Mouse (Mus musculus) urinary bladder, postnatal 10 days (tissue): Measurements from ENCODE around the gene Agbl4.

ENCODE experiments used
- DNase-seq: peaks from one replicate; pipeline ENCODE4 v3.0.0; 2022; ENCODE audit warnings: low spot score

Gene Agbl4

GRCm38 (mm10) chr4:111399784-111400183 is 1002.3 kb downstream of the Agbl4 start:
- DNase-seq, result no peak

DNA sequence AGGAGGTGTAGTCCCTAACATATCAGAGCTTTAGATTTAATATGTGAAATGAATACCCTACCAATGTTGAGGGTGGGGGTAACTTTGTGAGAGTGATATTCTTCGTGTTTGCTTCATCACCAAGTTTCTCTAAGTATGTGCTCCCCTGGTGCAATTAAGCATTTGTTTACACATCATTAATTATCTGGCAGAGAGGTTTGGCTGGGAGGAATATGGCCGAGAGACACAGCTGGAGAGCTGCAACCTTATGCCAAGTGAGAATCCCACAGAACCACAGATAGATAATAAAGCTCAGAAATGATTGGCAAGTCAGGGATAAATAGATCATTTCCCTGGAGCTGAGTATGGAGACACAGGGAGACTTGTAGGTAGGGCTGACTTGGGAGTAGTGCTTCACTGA is 1003.2 kb downstream of the Agbl4 start:
- DNase-seq, result no peak

DNA sequence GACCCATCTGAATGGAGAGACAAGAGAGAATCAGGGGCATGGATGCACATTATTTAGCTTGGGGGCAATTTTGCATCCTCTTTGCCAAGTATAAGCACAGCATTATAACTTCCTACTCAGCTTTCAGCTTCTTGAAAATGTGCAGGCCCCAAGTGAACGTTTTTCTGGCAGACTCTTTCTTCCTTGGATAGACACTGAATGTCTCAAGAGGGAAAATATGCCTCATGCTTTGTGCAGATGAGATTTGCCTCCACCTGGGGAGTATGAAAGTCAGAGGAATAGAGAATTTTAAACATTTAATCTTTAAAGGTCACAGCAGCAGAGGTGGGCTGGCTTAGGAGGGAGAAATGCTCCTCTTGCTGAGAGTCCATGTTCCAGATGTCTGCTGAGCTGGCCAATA is 1005.8 kb downstream of the Agbl4 start:
- DNase-seq, result no peak

- no peak for DNase-seq
Measured at GRCm38 (mm10) chr4:111410731-111411130, 1013.3 kb downstream of the Agbl4 start.

GRCm38 (mm10) chr4:111414399-111414798 is 1016.9 kb downstream of the Agbl4 start:
- no peak for DNase-seq

DNA sequence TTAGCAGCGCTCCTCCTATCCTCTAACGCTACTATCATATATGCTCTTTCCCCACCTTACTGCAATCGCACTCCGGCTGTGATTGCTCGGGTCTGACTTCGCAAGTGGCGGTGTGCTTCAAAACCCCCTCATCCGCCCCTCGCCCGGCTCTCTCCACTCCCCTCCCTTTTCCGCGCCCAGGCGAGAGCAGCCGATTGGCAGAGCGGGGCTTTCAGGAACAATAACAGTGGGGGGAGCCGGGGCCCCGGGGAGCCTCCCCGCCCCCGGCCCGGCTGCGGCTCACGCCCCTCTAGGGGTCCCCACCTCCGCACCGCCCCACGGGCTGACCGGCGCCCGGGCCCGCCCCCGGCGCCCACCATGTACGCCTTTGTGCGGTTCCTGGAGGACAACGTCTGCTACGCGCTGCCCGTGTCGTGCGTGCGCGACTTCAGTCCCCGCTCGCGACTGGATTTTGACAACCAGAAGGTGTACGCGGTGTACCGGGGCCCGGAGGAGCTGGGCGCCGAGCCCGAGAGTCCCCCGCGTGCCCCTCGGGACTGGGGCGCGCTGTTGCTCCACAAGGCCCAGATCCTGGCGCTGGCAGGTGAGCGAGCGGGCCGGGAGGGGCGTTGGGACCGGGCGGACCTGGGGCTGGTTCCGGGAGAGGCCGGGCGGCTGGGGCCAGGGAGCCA is 1017.5 kb downstream of the Agbl4 start, which contains the start of gene Bend5:
TSS of gene Bend5 (plus strand) at position 189 of the 671 bp plus-strand sequence.
- peak; percentile 32 for DNase-seq

- DNase-seq, result no peak
Measured at GRCm38 (mm10) chr4:111416126-111416525, 1018.7 kb downstream of the Agbl4 start.

DNA sequence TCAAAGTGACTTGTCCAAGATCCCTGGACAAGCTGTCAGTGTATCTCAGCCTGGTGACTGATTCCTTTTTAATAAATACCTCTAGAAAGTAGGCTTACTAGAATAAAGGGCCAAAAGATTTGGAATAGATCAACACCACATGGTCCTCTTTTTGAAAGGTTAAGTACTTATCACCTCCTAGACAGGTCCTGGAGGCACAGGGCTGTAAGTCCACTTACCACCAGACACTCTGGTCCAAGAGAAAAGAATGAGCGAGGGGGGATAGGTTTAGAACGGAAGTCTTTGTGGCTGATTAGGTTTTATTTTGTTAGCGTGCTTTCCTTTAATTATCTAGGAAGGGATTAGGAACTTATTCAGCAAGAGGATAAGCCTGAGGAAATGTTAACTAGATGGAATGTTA is 1019.1 kb downstream of the Agbl4 start:
- DNase-seq, result no peak

- DNase-seq, result no peak
Measured at GRCm38 (mm10) chr4:111417716-111418115, 1020.3 kb downstream of the Agbl4 start.

- no peak for DNase-seq
Measured at GRCm38 (mm10) chr4:111419476-111419875, 1022.0 kb downstream of the Agbl4 start.

GRCm38 (mm10) chr4:111420031-111420430 is 1022.6 kb downstream of the Agbl4 start:
- no peak for DNase-seq

DNA sequence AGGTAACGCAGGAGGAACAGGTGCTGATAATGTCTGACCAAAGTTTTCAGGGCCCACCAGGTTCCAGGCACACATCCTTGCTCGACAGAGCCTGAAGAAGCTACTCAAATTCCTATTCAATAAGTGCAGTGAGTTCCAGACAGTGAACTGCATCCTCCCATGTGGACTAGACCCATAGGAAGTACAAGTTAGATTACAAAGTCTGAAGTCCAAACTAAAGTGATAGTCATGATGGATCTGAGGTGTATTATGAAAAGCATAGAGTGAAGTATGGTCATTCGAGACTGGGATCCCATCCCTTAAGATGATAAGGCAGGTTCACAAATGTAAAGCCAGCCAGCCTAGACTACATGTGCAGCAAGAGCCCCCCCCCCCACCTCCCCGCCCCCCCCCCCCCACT is 1023.5 kb downstream of the Agbl4 start:
- no peak for DNase-seq

- DNase-seq, result no peak
Measured at GRCm38 (mm10) chr4:111421785-111422184, 1024.3 kb downstream of the Agbl4 start.

GRCm38 (mm10) chr4:111424371-111424950 is 1027.0 kb downstream of the Agbl4 start:
- no peak for DNase-seq

DNA sequence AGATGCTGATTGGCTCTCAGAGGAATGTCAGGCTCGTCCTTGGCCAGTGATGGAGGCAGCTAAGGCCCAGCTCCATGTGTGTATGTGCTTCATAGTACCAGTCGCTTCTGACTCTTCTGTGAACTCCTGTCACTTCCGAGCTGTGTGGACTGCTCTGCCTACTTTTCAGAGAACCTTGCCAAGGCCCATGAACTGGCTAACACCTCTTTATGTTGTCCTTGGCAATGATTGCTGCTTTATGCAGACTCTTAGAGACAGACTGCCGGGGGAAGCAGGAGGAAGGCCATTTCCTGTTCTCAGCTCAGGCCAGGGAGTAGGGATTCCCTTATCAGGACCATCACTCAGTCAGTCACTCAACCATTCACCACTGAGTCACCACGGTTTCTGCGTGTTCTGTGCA is 1027.7 kb downstream of the Agbl4 start:
- no peak for DNase-seq

DNA sequence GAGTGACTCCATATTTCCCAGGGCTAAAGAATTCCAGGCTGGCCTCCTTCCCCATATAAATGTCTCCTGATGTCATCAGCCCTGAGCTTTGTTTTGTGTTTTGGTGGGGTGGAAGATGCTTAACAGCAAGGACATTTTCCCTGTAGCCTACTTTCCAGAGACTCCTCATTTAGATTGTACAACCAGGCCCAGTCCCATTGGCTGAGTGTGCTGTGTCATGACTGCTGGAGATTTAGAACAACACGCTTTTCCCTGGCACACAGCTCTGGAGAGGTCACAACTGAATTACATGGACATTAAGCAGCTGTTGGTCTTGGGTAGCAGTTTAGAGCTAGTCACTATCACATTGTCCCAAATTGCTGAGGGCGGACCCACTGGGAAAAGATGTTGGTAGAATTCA is 1033.7 kb downstream of the Agbl4 start:
- no peak for DNase-seq

GRCm38 (mm10) chr4:111432013-111432412 is 1034.6 kb downstream of the Agbl4 start:
- no peak for DNase-seq

GRCm38 (mm10) chr4:111432417-111432816 is 1035.0 kb downstream of the Agbl4 start:
- no peak for DNase-seq

- DNase-seq, result no peak
Measured at GRCm38 (mm10) chr4:111441709-111442108, 1044.2 kb downstream of the Agbl4 start.

- DNase-seq, result no peak
Measured at GRCm38 (mm10) chr4:111442435-111443238, 1045.2 kb downstream of the Agbl4 start.

GRCm38 (mm10) chr4:111443906-111444615 is 1046.6 kb downstream of the Agbl4 start:
- no peak for DNase-seq

DNA sequence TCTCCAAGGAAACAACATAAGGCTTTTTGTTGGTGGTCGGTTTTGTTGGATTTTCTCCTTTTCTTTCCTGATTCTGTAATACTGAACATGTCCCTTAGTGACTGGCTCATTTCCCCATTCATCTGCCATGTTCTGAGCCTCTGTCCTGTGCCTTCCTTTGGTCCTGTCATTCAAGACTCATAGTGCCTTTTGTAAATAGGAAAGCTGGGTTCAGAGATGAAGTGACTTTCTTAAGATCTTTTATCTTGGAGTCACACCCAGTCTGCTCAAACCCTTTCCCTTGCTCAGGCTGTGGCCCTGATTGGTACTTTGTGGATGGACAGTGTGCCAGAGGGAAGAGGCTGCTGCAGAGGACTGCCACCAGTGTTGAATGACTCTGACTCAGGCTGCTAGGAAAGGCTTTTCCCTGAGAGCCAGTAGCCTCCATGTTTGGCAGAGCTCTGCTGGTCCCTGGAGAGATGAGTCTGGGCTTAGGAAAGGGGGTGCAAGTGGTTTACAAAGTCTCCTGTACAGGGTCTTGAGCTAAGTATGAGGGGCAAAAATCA is 1047.2 kb downstream of the Agbl4 start:
- no peak for DNase-seq
